Mouse (Mus musculus) lung, postnatal 14 days (tissue): ENCODE measurements around the gene C5ar1.
"Not testable (repeated sequence)": the region's sequence is repeated elsewhere in the genome, so short reads cannot be mapped to it uniquely, and the experiment has no call there.

Experiments
- DNase-seq: peaks from one replicate; pipeline ENCODE4 v3.0.0; 2021

The C5ar1 gene

GRCm38 (mm10) chr7:16259110-16259590, at the start of gene C5ar1:
Gene C5ar1, minus strand, starts transcription at chr7:16259540.
- no peak for DNase-seq

GRCm38 (mm10) chr7:16308555-16309317, 49.4 kb upstream of the C5ar1 start:
- no peak for DNase-seq

GRCm38 (mm10) chr7:16308093-16308492, 48.8 kb upstream of the C5ar1 start, which contains the start of gene Bbc3:
Gene Bbc3, plus strand, starts transcription at chr7:16308393.
- DNase-seq, result not testable (repeated sequence)

GRCm38 (mm10) chr7:16307141-16307540, 47.8 kb upstream of the C5ar1 start:
- not testable (repeated sequence) for DNase-seq

GRCm38 (mm10) chr7:16299419-16300035, 40.2 kb upstream of the C5ar1 start:
- peak; percentile 88 for DNase-seq

- no peak for DNase-seq
Measured at GRCm38 (mm10) chr7:16298927-16299326, 39.6 kb upstream of the C5ar1 start.

GRCm38 (mm10) chr7:16297616-16298015, 38.3 kb upstream of the C5ar1 start:
- DNase-seq, result no peak

GRCm38 (mm10) chr7:16296766-16297390, 37.5 kb upstream of the C5ar1 start:
- DNase-seq, result peak; percentile 94

- no peak for DNase-seq
Measured at GRCm38 (mm10) chr7:16296146-16296545, 36.8 kb upstream of the C5ar1 start.

- DNase-seq, result peak; percentile 81
Measured at GRCm38 (mm10) chr7:16295321-16295900, 36.1 kb upstream of the C5ar1 start.

- DNase-seq, result peak; percentile 97
Measured at GRCm38 (mm10) chr7:16294837-16295236, 35.5 kb upstream of the C5ar1 start.

GRCm38 (mm10) chr7:16294346-16294745, 35.0 kb upstream of the C5ar1 start:
- peak; percentile 47 for DNase-seq

- no peak for DNase-seq
Measured at GRCm38 (mm10) chr7:16287791-16288190, 28.5 kb upstream of the C5ar1 start.

GRCm38 (mm10) chr7:16287016-16287415, 27.7 kb upstream of the C5ar1 start:
- DNase-seq, result no peak

GRCm38 (mm10) chr7:16286026-16286961, 27.0 kb upstream of the C5ar1 start, which contains the start of gene Ccdc9:
Gene Ccdc9, minus strand, starts transcription at chr7:16286795.
- DNase-seq, result peak; percentile 100

GRCm38 (mm10) chr7:16285450-16286025, 26.2 kb upstream of the C5ar1 start:
- peak; percentile 81 for DNase-seq

- no peak for DNase-seq
Measured at GRCm38 (mm10) chr7:16284904-16285303, 25.6 kb upstream of the C5ar1 start.

GRCm38 (mm10) chr7:16284001-16284400, 24.7 kb upstream of the C5ar1 start:
- no peak for DNase-seq

GRCm38 (mm10) chr7:16282334-16282733, 23.0 kb upstream of the C5ar1 start:
- no peak for DNase-seq

GRCm38 (mm10) chr7:16280721-16281120, 21.4 kb upstream of the C5ar1 start:
- DNase-seq, result no peak
